Mouse (Mus musculus): ENCODE measurements at regions not wholly inside any gene's neighbourhood (a gene's known extent, or its start where the extent isn't known, plus 50 kb on each side); places are given as distances from the start of the nearest gene placed in this dataset.

DNA sequence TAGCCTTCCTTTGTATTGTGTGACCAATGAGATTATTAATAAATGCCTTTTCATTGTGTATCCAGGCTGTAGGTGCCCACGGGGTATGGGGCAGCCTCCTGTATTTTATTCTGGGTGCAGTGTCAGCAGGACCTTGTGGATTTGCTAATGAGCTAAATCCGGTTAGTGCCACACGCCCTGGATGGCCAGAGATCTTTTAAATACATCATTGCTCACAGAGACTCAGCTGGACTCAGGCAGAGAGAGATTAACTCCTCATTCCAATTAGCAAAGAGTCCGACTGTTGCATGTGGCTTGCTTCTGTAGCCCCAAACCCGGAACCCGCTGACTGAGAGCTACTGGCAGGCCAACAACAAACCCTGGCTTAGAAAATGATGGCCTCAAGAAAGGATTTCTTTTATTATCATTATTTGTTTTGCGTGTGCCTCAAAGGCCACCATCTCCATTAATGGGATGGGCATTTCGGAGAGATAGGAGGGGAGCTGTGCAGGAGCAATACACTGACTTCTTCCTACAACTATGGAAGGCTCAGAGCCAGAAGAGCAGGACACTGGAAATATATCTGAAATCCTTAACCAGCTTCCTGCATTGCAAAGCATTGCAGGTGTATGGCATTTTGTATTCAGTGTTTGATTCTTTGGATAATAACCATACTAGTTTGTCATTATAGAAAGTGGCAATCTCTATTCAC, 274.2 kb downstream of the Wdr72 start:
- Histone ChIP-seq H3K27ac (no peak overlapping the region), H3K4me3 (no peak overlapping the region), H3K27me3 (ENCODE audit: control insufficient read depth, insufficient read depth, low read length) (no peaks in the 10 kb centered on the region), H3K79me2 (replicated peaks; ENCODE audit: control insufficient read depth, insufficient read depth, low read length) (no peaks in the 10 kb centered on the region), H3K4me1 (ENCODE audit: control insufficient read depth, insufficient read depth, low read length) (no peaks in the 10 kb centered on the region), H3K36me3 (ENCODE audit: control insufficient read depth, insufficient read depth, low read length) (no peaks in the 10 kb centered on the region), H3K9ac (ENCODE audit: low read depth, low read length) (no peak overlapping the region)
- WGBS, result 79% methylated on average over 8 of the region's 8 CpGs
- TF ChIP-seq CTCF (IDR thresholded peaks at IDR 0.05) (no peak), POLR2A (IDR thresholded peaks at IDR 0.05; ENCODE audit: insufficient read depth, low read depth, low read length) (no peak), EP300 (IDR thresholded peaks at IDR 0.05; ENCODE audit: insufficient read depth, low read depth, low read length) (no peak)
- DNase-seq, result no peak
- intact Hi-C loops (cut with DNase I), result no loop called here

DNA sequence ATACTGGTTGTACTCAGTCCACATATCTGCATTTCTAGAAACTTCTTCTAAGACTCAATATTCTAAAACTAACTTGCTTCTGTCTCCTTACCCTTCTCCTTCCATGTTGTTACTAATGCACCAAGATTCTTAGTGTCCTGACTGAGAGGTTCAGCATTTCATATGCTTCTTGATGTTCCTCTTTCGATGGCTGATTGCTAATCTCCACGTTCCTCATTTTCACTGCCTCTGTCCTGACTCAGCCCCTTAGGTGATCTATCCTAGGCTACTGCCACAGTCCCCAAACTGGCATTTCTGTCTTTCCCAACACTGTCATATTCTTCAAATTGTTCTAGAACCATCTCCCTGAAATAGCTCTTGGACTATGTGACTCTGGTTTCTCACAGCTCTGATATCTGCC, 315.4 kb downstream of the Wdr72 start:
- H3K4me1 ChIP-seq (ENCODE audit: control insufficient read depth, insufficient read depth, low read length), result no peaks in the 10 kb centered on the region
- no peak overlapping the region for H3K4me3 ChIP-seq
- no peaks in the 10 kb centered on the region for H3K36me3 ChIP-seq (ENCODE audit: control insufficient read depth, insufficient read depth, low read length)
- WGBS, result 68% methylated on average over 2 of the region's 2 CpGs
- intact Hi-C loops (cut with DNase I), result no loop called here
- H3K27me3 ChIP-seq (ENCODE audit: control insufficient read depth, insufficient read depth, low read length), result no peaks in the 10 kb centered on the region
- H3K27ac ChIP-seq, result no peak overlapping the region
- DNase-seq, result no peak
- no peaks in the 10 kb centered on the region for H3K79me2 ChIP-seq (replicated peaks; ENCODE audit: control insufficient read depth, insufficient read depth, low read length)
- no peak overlapping the region for H3K9ac ChIP-seq (ENCODE audit: low read depth, low read length)
- TF ChIP-seq POLR2A (IDR thresholded peaks at IDR 0.05; ENCODE audit: insufficient read depth, low read depth, low read length) (no peak), EP300 (IDR thresholded peaks at IDR 0.05; ENCODE audit: insufficient read depth, low read depth, low read length) (no peak), CTCF (IDR thresholded peaks at IDR 0.05) (no peak)

DNA sequence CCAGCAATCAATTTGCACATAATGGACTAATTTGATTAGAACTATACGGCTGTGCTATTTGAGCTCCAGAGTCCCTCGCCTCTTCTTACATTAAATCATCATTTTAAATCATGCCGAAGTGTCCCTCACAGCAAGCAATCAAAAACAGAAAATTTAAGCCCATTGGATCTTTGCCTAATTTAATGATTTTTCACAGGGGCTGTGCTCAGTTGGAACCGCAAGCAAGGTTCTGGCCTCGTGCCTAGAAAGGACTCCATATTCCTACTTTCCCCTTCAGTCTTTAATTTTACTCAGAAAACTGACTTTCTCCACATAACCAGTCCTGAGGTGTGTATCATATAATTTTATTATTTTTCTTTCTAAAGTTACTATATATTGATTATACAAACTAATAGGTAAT, 339.8 kb downstream of the Wdr72 start:
- Histone ChIP-seq H3K36me3 (ENCODE audit: control insufficient read depth, insufficient read depth, low read length) (no peaks in the 10 kb centered on the region), H3K27ac (no peak overlapping the region), H3K9ac (ENCODE audit: low read depth, low read length) (no peak overlapping the region), H3K4me3 (no peak overlapping the region), H3K4me1 (ENCODE audit: control insufficient read depth, insufficient read depth, low read length) (no peaks in the 10 kb centered on the region), H3K79me2 (replicated peaks; ENCODE audit: control insufficient read depth, insufficient read depth, low read length) (no peaks in the 10 kb centered on the region), H3K27me3 (ENCODE audit: control insufficient read depth, insufficient read depth, low read length) (no peaks in the 10 kb centered on the region)
- intact Hi-C loops (cut with DNase I), result no loop called here
- no peak for TF ChIP-seq POLR2A (IDR thresholded peaks at IDR 0.05; ENCODE audit: insufficient read depth, low read depth, low read length)
- TF ChIP-seq EP300 (IDR thresholded peaks at IDR 0.05; ENCODE audit: insufficient read depth, low read depth, low read length), result no peak
- TF ChIP-seq CTCF (IDR thresholded peaks at IDR 0.05), result no peak
- DNase-seq, result no peak
- 85% methylated on average over 5 of the region's 5 CpGs for WGBS

DNA sequence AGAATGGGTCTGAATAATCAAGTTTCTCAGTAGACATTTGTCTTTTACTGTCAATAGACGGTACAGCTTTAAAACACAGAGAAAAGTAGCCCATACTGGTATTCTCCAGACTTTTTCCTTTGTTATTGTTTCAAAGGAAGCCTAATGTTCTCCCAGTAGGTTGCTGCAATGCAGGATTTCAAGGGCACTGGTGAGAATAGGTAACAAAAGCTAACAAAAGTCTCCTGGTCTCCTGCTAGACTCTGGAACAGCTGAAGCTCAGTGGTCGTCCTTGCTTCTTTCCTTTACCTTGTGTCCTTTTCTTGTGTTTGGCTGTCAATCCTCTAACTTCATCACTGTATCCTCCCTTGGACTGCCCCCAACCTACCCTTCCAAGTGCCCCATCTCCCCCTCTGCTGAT, 350.9 kb downstream of the Wdr72 start:
- intact Hi-C loops (cut with DNase I), result no loop called here
- no peak for DNase-seq
- Histone ChIP-seq H3K9ac (ENCODE audit: low read depth, low read length) (no peak overlapping the region), H3K36me3 (ENCODE audit: control insufficient read depth, insufficient read depth, low read length) (no peaks in the 10 kb centered on the region), H3K4me3 (no peak overlapping the region), H3K27me3 (ENCODE audit: control insufficient read depth, insufficient read depth, low read length) (no peaks in the 10 kb centered on the region), H3K4me1 (ENCODE audit: control insufficient read depth, insufficient read depth, low read length) (no peaks in the 10 kb centered on the region), H3K27ac (no peak overlapping the region), H3K79me2 (replicated peaks; ENCODE audit: control insufficient read depth, insufficient read depth, low read length) (no peaks in the 10 kb centered on the region)
- TF ChIP-seq POLR2A (IDR thresholded peaks at IDR 0.05; ENCODE audit: insufficient read depth, low read depth, low read length) (no peak), EP300 (IDR thresholded peaks at IDR 0.05; ENCODE audit: insufficient read depth, low read depth, low read length) (no peak), CTCF (IDR thresholded peaks at IDR 0.05) (no peak)
- 49% methylated on average over 2 of the region's 2 CpGs for WGBS

DNA sequence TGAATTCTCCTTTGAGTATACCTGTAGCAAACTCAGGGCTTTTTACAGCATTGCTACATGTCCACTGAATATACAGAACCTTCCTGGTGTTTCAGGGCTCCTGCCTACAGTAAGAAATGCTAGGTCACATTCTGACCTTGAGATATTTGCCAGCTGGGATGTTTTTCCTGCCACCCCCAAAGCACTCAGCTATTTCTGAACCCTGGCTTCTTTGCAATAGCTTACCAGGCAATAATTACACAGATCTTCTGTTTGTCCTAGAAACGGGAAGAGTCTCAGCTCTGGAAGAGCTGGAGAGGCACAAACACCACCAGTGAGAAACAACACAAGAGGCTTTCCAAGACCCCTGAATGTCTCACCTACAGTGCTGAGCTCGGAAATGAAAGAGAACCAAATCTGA, 366.7 kb downstream of the Wdr72 start:
- Histone ChIP-seq H3K4me1 (ENCODE audit: control insufficient read depth, insufficient read depth, low read length) (no peaks in the 10 kb centered on the region; the same call in 1 of the 2 replicates), H3K79me2 (replicated peaks; ENCODE audit: control insufficient read depth, insufficient read depth, low read length) (no peaks in the 10 kb centered on the region), H3K4me3 (no peak overlapping the region), H3K36me3 (ENCODE audit: control insufficient read depth, insufficient read depth, low read length) (no peaks in the 10 kb centered on the region; the same call in 1 of the 2 replicates), H3K27ac (peak overlapping the region; percentile 38; the same call in 1 of the 2 replicates), H3K27me3 (ENCODE audit: control insufficient read depth, insufficient read depth, low read length) (no peaks in the 10 kb centered on the region), H3K9ac (ENCODE audit: low read depth, low read length) (no peak overlapping the region)
- DNase-seq, result no peak
- no peak for TF ChIP-seq POLR2A (IDR thresholded peaks at IDR 0.05; ENCODE audit: insufficient read depth, low read depth, low read length)
- TF ChIP-seq CTCF (IDR thresholded peaks at IDR 0.05), result no peak
- TF ChIP-seq EP300 (IDR thresholded peaks at IDR 0.05; ENCODE audit: insufficient read depth, low read depth, low read length), result no peak
- intact Hi-C loops (cut with DNase I), result loop anchor here (5.0 kb wide), 1 partner anchor 660 kb away; no protein-coding TSS in a partner anchor
- 26% methylated on average over 2 of the region's 2 CpGs for WGBS

DNA sequence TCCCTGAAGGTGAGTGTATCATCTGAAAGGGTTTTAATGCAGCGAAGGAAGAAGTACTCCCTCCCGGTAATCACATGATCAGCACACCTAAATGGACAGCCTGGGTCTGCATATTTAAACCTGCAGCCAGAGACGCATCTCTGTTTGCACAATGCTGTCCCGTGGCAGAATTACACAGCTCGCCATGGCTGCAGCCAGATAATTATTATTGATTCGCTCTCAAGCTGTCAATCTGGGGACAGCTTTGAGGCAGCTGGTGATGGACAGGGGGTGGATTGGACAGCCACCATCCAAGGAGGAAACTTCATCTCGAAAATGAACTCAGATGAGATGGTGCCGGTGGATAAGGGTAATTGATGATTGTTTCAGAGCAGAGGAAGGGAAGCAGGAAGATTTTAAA, 369.1 kb downstream of the Wdr72 start:
- H3K27me3 ChIP-seq (ENCODE audit: control insufficient read depth, insufficient read depth, low read length), result no peaks in the 10 kb centered on the region
- no peaks in the 10 kb centered on the region for H3K79me2 ChIP-seq (replicated peaks; ENCODE audit: control insufficient read depth, insufficient read depth, low read length)
- DNase-seq, result no peak
- no peak overlapping the region for H3K4me3 ChIP-seq
- no peak overlapping the region for H3K27ac ChIP-seq
- intact Hi-C loops (cut with DNase I), result loop anchor here (5.0 kb wide), 1 partner anchor 658 kb away; no protein-coding TSS in a partner anchor
- WGBS, result 78% methylated on average over 8 of the region's 8 CpGs
- TF ChIP-seq EP300 (IDR thresholded peaks at IDR 0.05; ENCODE audit: insufficient read depth, low read depth, low read length), result no peak
- TF ChIP-seq POLR2A (IDR thresholded peaks at IDR 0.05; ENCODE audit: insufficient read depth, low read depth, low read length), result no peak
- TF ChIP-seq CTCF (IDR thresholded peaks at IDR 0.05), result no peak
- no peak overlapping the region for H3K9ac ChIP-seq (ENCODE audit: low read depth, low read length)
- H3K4me1 ChIP-seq (ENCODE audit: control insufficient read depth, insufficient read depth, low read length), result no peaks in the 10 kb centered on the region; the same call in 1 of the 2 replicates
- no peaks in the 10 kb centered on the region; the same call in 1 of the 2 replicates for H3K36me3 ChIP-seq (ENCODE audit: control insufficient read depth, insufficient read depth, low read length)

Measured in heart, adult 2 months (tissue).